Mouse (Mus musculus) lung, embryonic 14.5 days (tissue): ENCODE measurements around the gene Eml4. TPM values are rescaled to one million over a fixed set of nuclear protein-coding genes. Genes with fewer than 3 reads are reported as not detected.

Experiments
- ATAC-seq: fragments of 200-750 bp; cut with Nextera tagmentation; 2 replicates; pipeline ENCODE4 v1.8.0; 2017; ENCODE audit warnings: mild to moderate bottlenecking, moderate TSS enrichment, moderate library complexity; ENCODE audit not compliant: insufficient read depth
- DNase-seq: peaks from one replicate; pipeline ENCODE4 v3.0.0-alpha.2; 2015
- H3K27ac ChIP-seq: fragments of 300-500 bp; sonication (generic); 2 replicates; pipeline ENCODE4 v1.5.1; 2014; ENCODE audit warnings: low read depth, mild to moderate bottlenecking, moderate library complexity
- H3K27me3 ChIP-seq: fragments of 300-500 bp; sonication (generic); 2 replicates; pipeline ENCODE4 v1.6.1; 2014; ENCODE audit warnings: low read length, control low read depth; ENCODE audit not compliant: insufficient read depth
- H3K36me3 ChIP-seq: fragments of 300-500 bp; sonication (generic); 2 replicates; pipeline ENCODE4 v1.6.1; 2014; ENCODE audit warnings: control low read depth; ENCODE audit not compliant: insufficient read depth
- H3K4me1 ChIP-seq: fragments of 300-500 bp; sonication (generic); 2 replicates; pipeline ENCODE4 v1.6.1; 2014; ENCODE audit warnings: antibody characterized with exemption, control low read depth; ENCODE audit not compliant: insufficient read depth
- H3K4me2 ChIP-seq: fragments of 300-500 bp; sonication (generic); 2 replicates; pipeline ENCODE4 v1.6.1; 2014; ENCODE audit warnings: mild to moderate bottlenecking
- H3K4me3 ChIP-seq: fragments of 300-500 bp; sonication (generic); 2 replicates; pipeline ENCODE4 v1.5.1; 2014; ENCODE audit warnings: low read depth, low read length
- H3K9ac ChIP-seq: fragments of 300-500 bp; sonication (generic); 2 replicates; pipeline ENCODE4 v1.6.1; 2014
- H3K9me3 ChIP-seq: fragments of 300-500 bp; sonication (generic); 2 replicates; pipeline ENCODE4 v1.6.1; 2016; ENCODE audit warnings: low read depth, low read length, control low read depth
- CTCF ChIP-seq: IDR thresholded peaks from 2 replicates; pipeline ENCODE4 v1.5.1; 2016; ENCODE audit warnings: antibody characterized with exemption, low read depth
- WGBS: fragments of 180-500 bp; shearing (Covaris S2); extraction: QIAGEN DNeasy Blood & Tissue Kit; methylation state at CpG from one replicate; pipeline ENCODE4 v1.1.7; 2014; 5-methylcytosine and 5-hydroxymethylcytosine counted together
- polyA plus RNA-seq: library from polyadenylated mRNA; unstranded; fragments of >200 nt; fragmentation: Nextera tagmentation; extraction: Ambion mirVana; gene quantifications from 2 replicates; pipeline ENCODE4 v1.2.1, GENCODE M21; 2014

Gene Eml4
- polyA plus RNA-seq, 1 experiment from 2014 or later: 55.3 TPM

DNA sequence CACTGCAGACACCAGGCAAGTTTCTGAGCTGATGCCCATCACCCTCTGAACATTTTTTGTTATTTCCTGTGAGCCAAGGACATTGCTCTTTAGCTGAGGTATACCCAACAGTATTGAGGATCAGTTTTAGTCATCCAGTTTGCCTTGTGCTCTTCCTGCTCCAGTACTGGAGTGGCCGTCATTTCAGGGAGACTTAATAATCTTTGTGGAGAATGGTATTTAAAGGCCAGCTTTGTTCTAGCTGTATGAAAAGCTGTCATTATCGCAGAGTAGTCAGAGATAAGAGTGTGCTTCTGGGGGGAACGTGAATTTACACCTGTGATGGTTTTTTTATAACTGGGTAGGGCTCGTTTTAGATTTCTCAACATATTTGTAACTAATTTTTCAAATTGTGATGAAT, 9.2 kb downstream of the Eml4 start:
- no peak for TF ChIP-seq CTCF
- Histone ChIP-seq H3K4me2 (no peak overlapping the region), H3K27me3 (no peaks in the 10 kb centered on the region), H3K9ac (no peak overlapping the region), H3K27ac (no peak overlapping the region), H3K9me3 (no peaks in the 10 kb centered on the region), H3K36me3 (no peaks in the 10 kb centered on the region), H3K4me1 (peaks cover 27% of the 10 kb centered on the region), H3K4me3 (no peak overlapping the region)
- WGBS: 45% methylated on average over 4 of the region's 4 CpGs
- ATAC-seq (no peak), DNase-seq (no peak)

DNA sequence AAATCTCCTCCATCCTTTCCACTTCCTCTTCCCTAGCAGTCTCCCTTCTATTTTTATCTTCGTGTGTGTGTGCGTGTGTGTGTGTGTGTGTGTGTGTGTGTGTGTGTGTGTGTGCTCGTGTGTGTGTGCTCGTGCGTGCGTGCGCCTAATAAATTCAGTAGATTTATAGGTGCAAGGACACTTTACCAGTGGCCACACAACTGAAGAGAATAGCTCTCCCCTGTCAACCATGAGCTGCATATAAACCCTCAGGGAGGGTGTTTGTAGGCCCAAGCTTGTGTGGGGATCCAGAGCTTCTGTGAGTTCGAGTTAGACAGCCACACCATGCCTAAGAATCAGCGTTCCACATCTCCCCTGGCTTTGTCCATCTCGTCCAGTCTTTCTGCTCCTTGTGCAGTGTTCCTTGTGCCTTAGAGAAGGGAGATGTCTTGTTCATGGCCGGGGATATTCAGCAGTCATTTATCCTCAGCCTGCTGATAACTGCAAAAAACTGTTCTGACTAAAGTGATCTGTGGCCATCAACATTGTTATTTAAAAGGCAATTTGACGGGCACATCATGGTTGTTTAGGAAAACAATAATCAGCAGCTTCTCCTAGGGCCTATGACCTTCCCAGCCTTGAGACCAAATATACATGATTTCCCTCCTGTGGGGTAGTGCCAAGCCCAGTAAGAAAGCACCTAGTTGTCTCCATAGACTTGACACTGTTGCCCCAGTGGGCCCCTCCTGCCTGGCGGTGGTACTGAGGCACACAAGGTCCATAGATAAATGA, 10.2 kb downstream of the Eml4 start:
- Histone ChIP-seq H3K4me1 (peaks cover 27% of the 10 kb centered on the region), H3K36me3 (no peaks in the 10 kb centered on the region), H3K27me3 (no peaks in the 10 kb centered on the region), H3K27ac (no peak overlapping the region), H3K9me3 (no peaks in the 10 kb centered on the region), H3K4me3 (no peak overlapping the region), H3K4me2 (no peak overlapping the region), H3K9ac (no peak overlapping the region)
- 76% methylated on average over 13 of the region's 13 CpGs for WGBS
- TF ChIP-seq CTCF: no peak
- ATAC-seq: no peak
- DNase-seq: no peak

DNA sequence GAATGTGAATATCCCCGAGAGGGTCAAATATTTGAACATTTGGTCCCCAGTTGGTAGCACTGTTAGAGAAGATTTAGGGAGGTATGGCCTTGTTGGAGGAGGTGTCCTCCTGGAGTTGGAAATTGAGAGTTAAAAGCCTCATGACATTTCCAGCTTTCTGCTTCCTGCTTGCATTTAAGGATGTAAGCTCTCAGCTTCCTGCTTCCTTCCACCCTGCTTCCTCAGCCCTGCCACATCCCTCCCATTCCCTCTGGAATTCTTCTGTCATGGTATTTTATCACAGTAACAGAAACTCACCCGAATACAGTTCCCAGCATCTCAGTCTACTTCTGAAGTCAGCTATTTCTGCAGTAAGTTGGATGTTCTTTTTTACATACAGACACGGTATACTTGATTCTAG, 12.3 kb downstream of the Eml4 start:
- WGBS: 57% methylated on average over 3 of the region's 3 CpGs
- Histone ChIP-seq H3K27me3 (no peaks in the 10 kb centered on the region), H3K9ac (no peak overlapping the region), H3K4me3 (no peak overlapping the region), H3K4me2 (no peak overlapping the region), H3K9me3 (no peaks in the 10 kb centered on the region), H3K27ac (peak overlapping the region; percentile 36; the same call in 1 of the 2 replicates), H3K4me1 (peaks cover 28% of the 10 kb centered on the region), H3K36me3 (no peaks in the 10 kb centered on the region)
- no peak for TF ChIP-seq CTCF
- ATAC-seq: no peak
- no peak for DNase-seq

DNA sequence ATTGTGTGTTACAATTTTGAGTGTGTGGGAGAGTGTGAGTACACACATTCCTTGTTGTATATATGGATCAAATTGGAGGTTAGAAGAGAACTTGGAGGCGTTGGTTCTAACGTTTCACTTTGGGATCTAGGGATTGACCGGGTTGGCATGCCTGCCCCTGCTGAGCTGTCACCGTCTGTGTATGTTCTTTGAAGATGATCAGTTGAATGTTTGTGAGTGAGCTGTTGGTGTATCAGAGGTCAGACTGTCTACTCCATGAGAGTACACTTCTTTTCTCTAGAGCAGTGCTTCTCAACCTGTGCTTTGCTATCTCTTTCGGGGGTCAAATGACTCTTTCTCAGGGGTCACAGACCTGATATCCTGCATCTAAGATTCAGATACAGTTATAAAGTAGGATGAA, 13.6 kb downstream of the Eml4 start:
- Histone ChIP-seq H3K27me3 (no peaks in the 10 kb centered on the region), H3K4me1 (peaks cover 25% of the 10 kb centered on the region), H3K9ac (no peak overlapping the region), H3K27ac (no peak overlapping the region), H3K36me3 (no peaks in the 10 kb centered on the region), H3K9me3 (no peaks in the 10 kb centered on the region), H3K4me2 (no peak overlapping the region), H3K4me3 (no peak overlapping the region)
- ATAC-seq (no peak), DNase-seq (no peak)
- WGBS: 68% methylated on average over 5 of the region's 5 CpGs
- no peak for TF ChIP-seq CTCF

DNA sequence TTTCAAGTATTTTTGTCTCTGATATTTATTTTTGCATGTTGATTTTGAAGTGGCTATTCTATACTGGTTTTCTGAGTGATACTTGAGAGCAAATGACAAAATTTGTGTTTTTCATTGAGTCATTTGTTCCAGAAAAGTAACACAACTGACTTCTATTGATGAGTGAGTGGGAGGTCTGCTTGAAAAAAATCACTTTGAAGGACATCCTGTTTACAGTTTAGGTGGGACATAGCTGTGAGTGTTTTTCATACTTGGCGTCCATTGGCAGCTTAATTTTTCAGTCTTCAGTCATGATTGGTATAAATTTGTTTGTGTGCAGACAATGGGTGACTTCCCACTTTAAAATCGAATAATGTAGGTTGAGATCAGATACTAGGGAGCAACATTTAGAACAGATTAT, 14.4 kb downstream of the Eml4 start:
- Histone ChIP-seq H3K36me3 (no peaks in the 10 kb centered on the region), H3K27me3 (no peaks in the 10 kb centered on the region), H3K4me1 (peaks cover 25% of the 10 kb centered on the region), H3K9me3 (no peaks in the 10 kb centered on the region), H3K9ac (no peak overlapping the region), H3K4me2 (no peak overlapping the region), H3K27ac (peak overlapping the region; percentile 76; the same call in 1 of the 2 replicates), H3K4me3 (no peak overlapping the region)
- TF ChIP-seq CTCF: no peak
- 38% methylated on average over 2 of the region's 2 CpGs for WGBS
- DNase-seq (no peak), ATAC-seq (no peak)

DNA sequence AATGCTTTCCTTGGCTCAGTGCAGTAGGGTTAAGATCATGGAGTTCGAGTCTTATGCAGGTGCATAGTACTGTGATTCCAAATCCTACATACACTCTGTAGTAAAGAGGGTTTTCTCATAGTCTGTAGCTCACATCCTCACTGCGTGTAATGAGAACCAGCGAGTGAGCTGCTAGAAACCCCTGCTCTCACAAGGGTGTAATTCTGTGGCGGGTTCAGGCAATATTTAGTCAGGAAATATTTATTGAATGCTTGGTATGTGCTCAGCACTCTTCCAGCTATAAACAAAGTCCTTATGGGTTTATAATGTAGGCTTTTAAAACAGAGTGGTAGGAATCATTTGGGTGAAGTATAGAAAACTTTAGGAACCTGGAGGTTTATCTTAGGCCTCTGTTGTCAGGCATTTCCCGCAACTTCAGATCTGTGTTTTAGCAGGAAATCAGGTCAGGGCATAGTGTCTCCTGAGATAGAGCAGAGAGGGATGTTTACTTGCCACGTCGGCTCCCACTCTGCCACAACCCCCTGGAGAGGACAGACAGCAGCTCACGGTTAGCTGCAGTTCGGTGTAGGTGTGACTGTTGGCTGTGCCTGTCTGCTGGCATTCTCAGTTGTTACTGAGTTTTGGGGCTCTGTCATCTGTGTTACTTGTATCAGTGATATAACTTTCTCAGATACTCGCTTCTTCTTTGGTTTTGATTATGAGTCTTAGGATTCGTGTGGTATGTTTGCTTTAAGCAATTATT, 15.1 kb downstream of the Eml4 start:
- DNase-seq (peak; percentile 55), ATAC-seq (peak; percentile 69; the same call in 1 of the 2 replicates)

DNA sequence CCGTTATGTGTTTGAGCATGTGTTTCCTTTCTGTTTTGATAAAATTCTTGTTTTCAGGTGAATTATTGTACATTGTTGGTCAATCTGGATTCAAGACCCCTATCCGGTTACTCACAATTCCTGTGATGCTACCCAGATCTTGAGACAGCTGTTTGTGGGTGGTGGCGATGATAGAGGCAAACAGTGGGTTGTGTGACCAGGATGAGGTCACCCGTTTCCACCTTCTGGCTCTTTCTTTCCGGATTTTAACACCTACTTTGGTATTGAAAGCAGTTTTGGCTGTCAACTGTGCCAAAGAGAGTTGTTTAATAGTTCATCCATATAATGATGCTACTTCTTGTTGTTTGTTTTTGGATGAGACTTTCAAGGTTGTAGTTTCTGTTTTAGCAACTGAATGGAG, 16.7 kb downstream of the Eml4 start:
- no peak for TF ChIP-seq CTCF
- Histone ChIP-seq H3K9me3 (no peaks in the 10 kb centered on the region), H3K4me1 (peaks cover 17% of the 10 kb centered on the region), H3K27ac (no peak overlapping the region), H3K27me3 (no peaks in the 10 kb centered on the region), H3K4me2 (no peak overlapping the region), H3K9ac (no peak overlapping the region), H3K4me3 (no peak overlapping the region), H3K36me3 (no peaks in the 10 kb centered on the region)
- DNase-seq (no peak), ATAC-seq (no peak)
- 77% methylated on average over 5 of the region's 5 CpGs for WGBS

More for the DNA sequence above, 15.1 kb downstream of the Eml4 start:
- WGBS: 17% methylated on average over 11 of the region's 11 CpGs
- Histone ChIP-seq H3K36me3 (no peaks in the 10 kb centered on the region), H3K4me1 (peaks cover 25% of the 10 kb centered on the region), H3K27ac (peak overlapping the region; percentile 76), H3K9me3 (no peaks in the 10 kb centered on the region), H3K4me3 (no peak overlapping the region), H3K9ac (no peak overlapping the region), H3K4me2 (peak overlapping the region; percentile 27), H3K27me3 (no peaks in the 10 kb centered on the region)
- TF ChIP-seq CTCF: no peak
